Mouse (Mus musculus) megakaryocyte, embryonic 14.5 days (primary cell): Measurements from ENCODE around the gene Cbx8.

Experiments used
- FLI1 ChIP-seq: IDR thresholded peaks from 2 replicates; pipeline ENCODE4 v1.6.1; 2012; ENCODE audit warnings: low read length, inconsistent platforms, mixed read lengths
- GATA1 ChIP-seq: IDR thresholded peaks from 3 replicates; pipeline ENCODE4 v1.6.1; 2012; ENCODE audit warnings: mixed read lengths, low read length, inconsistent platforms, borderline replicate concordance

- TF ChIP-seq FLI1 (no peak), GATA1 (no peak)
These were observed 47.8 kb upstream of the Cbx8 start for GRCm38 (mm10) chr11:119088391-119089234.
